Mouse (Mus musculus) stomach, embryonic 14.5 days (tissue): Measurements from ENCODE around the gene Mettl23. TPM values are rescaled to one million over a fixed set of nuclear protein-coding genes. Genes with fewer than 3 reads are reported as not detected.
A peak's percentile ranks its signal among the peaks of the same experiment; 100 is the strongest.
"Not testable (repeated sequence)": the region's sequence is repeated elsewhere in the genome, so short reads cannot be mapped to it uniquely, and the experiment has no call there.

Experiments
- ATAC-seq: fragments of 200-750 bp; cut with Nextera tagmentation; 2 replicates; pipeline ENCODE4 v1.8.0; 2017; ENCODE audit warnings: low read depth, moderate TSS enrichment; ENCODE audit not compliant: insufficient number of reproducible peaks, insufficient read depth, low FRiP score
- H3K27ac ChIP-seq: fragments of 300-500 bp; sonication (generic); 2 replicates; pipeline ENCODE4 v1.5.1; 2014; ENCODE audit warnings: mild to moderate bottlenecking, low read length, moderate library complexity, mixed read lengths
- H3K27me3 ChIP-seq: fragments of 300-500 bp; sonication (generic); 2 replicates; pipeline ENCODE4 v1.6.1; 2014; ENCODE audit warnings: low read length, control low read depth, mixed read lengths; ENCODE audit not compliant: control insufficient read depth, insufficient read depth
- H3K36me3 ChIP-seq: fragments of 300-500 bp; sonication (generic); 2 replicates; pipeline ENCODE4 v1.6.1; 2014; ENCODE audit warnings: mild to moderate bottlenecking, control low read depth, low read length, moderate library complexity, mixed read lengths; ENCODE audit not compliant: control insufficient read depth, insufficient read depth
- H3K4me1 ChIP-seq: fragments of 300-500 bp; sonication (generic); 2 replicates; pipeline ENCODE4 v1.6.1; 2014; ENCODE audit warnings: low read length, control low read depth, mixed read lengths; ENCODE audit not compliant: control insufficient read depth, insufficient read depth
- H3K4me2 ChIP-seq: fragments of 300-500 bp; sonication (generic); replicated peaks from 2 replicates; pipeline ENCODE4 v1.6.1; 2014; ENCODE audit warnings: low read depth, low read length, control low read depth
- H3K4me3 ChIP-seq: fragments of 300-500 bp; sonication (generic); 2 replicates; pipeline ENCODE4 v1.5.1; 2014; ENCODE audit warnings: low read depth, low read length, control low read depth
- H3K9ac ChIP-seq: fragments of 300-500 bp; sonication (generic); replicated peaks from 2 replicates; pipeline ENCODE4 v1.6.1; 2014; ENCODE audit warnings: low read depth, mild to moderate bottlenecking, control low read depth, low read length, moderate library complexity, mixed read lengths
- H3K9me3 ChIP-seq: fragments of 300-500 bp; sonication (generic); 2 replicates; pipeline ENCODE4 v1.6.1; 2016; ENCODE audit warnings: low read depth, low read length, control low read depth; ENCODE audit not compliant: control insufficient read depth
- WGBS: fragments of 180-500 bp; shearing (Covaris S2); extraction: QIAGEN DNeasy Blood & Tissue Kit; methylation state at CpG from one replicate; pipeline ENCODE4 v1.1.7; 2014; 5-methylcytosine and 5-hydroxymethylcytosine counted together
- polyA plus RNA-seq: library from polyadenylated mRNA; unstranded; fragments of >200 nt; fragmentation: Nextera tagmentation; extraction: Ambion mirVana; gene quantifications from 2 replicates; pipeline ENCODE4 v1.2.1, GENCODE M21; 2014

The Mettl23 gene
- polyA plus RNA-seq, 1 experiment from 2014 or later, result 71.7 TPM

GRCm38 (mm10) chr11:116848086-116848876 is 5.2 kb downstream of the Mettl23 start:
- WGBS, result 73% methylated on average over 5 of the region's 5 CpGs
- Histone ChIP-seq H3K9me3 (no peaks in the 10 kb centered on the region), H3K4me2 (no peak overlapping the region), H3K27ac (no peak overlapping the region), H3K36me3 (peaks cover 28% of the 10 kb centered on the region), H3K9ac (no peak overlapping the region), H3K27me3 (no peaks in the 10 kb centered on the region), H3K4me3 (no peak overlapping the region), H3K4me1 (peaks cover 12% of the 10 kb centered on the region)
- ATAC-seq, result no peak

DNA sequence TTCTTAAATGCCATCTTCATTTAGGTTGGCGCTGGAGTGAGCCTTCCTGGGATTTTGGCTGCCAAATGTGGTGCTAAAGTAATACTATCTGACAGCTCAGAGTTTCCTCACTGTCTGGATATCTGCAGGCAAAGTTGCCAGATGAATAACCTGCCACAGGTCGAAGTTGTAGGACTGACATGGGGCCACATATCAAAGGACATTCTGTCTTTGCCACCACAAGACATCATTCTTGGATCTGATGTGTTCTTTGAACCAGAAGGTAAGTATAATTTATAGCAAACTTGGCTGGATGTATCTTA is 5.8 kb downstream of the Mettl23 start:
- Histone ChIP-seq H3K36me3 (peaks cover 28% of the 10 kb centered on the region), H3K4me1 (peaks cover 12% of the 10 kb centered on the region)
- WGBS, result 83% methylated on average over 2 of the region's 2 CpGs
- H3K27me3 ChIP-seq, H3K4me3 ChIP-seq, H3K4me2 ChIP-seq, H3K27ac ChIP-seq, ATAC-seq, H3K9ac ChIP-seq, H3K9me3 ChIP-seq: not testable (repeated sequence)

DNA sequence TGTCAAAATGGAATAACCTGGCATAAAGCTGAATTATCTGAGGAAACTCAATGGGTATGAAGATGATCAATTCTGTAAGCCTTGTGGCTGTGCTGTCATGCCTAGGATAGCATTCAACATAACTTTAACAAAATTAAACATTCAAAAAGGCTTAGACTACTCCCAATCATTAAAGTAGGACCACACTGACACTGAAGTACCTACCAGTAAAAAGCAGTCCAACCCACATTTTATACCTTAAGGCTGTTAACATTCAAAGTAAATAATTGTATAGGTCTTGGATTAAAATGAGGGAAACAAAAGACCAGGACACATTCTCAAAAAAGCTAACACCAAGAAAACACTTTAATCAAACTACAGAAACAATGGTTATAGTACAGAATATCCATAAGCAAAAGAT is 6.5 kb downstream of the Mettl23 start:
- Histone ChIP-seq H3K4me3 (no peak overlapping the region), H3K9me3 (no peaks in the 10 kb centered on the region), H3K27me3 (no peaks in the 10 kb centered on the region), H3K27ac (no peak overlapping the region), H3K4me1 (peaks cover 11% of the 10 kb centered on the region), H3K36me3 (peaks cover 28% of the 10 kb centered on the region), H3K9ac (no peak overlapping the region), H3K4me2 (0 out of 2 replicates have a peak overlapping the region, but pooled peaks have one; percentile 7)
- ATAC-seq, result no peak

GRCm38 (mm10) chr11:116850085-116850484 is 7.0 kb downstream of the Mettl23 start:
- 31% methylated on average over 4 of the region's 4 CpGs for WGBS
- Histone ChIP-seq H3K36me3 (peaks cover 28% of the 10 kb centered on the region), H3K4me1 (peaks cover 12% of the 10 kb centered on the region), H3K27me3 (no peaks in the 10 kb centered on the region), H3K9me3 (no peaks in the 10 kb centered on the region), H3K27ac (no peak overlapping the region), H3K4me2 (peak overlapping the region; percentile 80), H3K9ac (no peak overlapping the region), H3K4me3 (peak overlapping the region; percentile 97; the same call in 1 of the 2 replicates)
- ATAC-seq, result no peak

DNA sequence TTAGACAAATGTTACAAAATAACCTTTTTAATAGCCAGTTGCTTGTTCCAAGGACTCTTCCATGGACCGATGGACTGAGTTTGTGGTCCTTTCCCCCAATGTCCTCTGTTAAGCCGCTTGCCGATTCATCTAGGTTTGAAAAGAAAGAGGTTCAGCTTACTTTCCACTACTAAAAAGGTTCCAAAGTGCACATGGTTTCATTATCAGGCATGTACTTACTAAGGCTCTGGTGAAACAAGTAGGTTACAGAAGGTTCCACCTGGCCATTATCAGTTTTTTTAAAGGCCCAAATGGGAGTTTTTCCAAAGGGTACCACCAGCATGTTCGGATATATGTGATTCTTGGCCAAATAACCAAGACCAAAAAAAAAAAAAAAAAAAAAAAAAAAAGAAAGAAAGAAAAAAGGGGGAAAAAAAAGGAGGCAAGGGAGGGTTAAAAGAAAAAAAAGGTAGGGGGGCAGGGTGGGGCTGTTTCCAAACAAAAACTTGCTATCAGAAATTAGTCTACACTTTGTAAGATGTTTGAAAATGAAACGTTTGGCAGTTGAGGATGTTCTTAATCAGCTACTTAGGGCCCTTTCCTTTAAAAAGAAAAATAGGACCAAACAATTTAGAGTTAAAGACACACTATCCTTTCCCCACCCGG is 7.9 kb downstream of the Mettl23 start:
- H3K27me3 ChIP-seq, result no peaks in the 10 kb centered on the region
- peaks cover 12% of the 10 kb centered on the region for H3K4me1 ChIP-seq
- no peak for ATAC-seq
- H3K9me3 ChIP-seq, result no peaks in the 10 kb centered on the region
- no peak overlapping the region; the same call in 1 of the 2 replicates for H3K27ac ChIP-seq
- H3K36me3 ChIP-seq, result peaks cover 28% of the 10 kb centered on the region
- peak overlapping the region; percentile 80 for H3K4me2 ChIP-seq
- peak overlapping the region; percentile 97 for H3K4me3 ChIP-seq
- peak overlapping the region; percentile 99 for H3K9ac ChIP-seq
- 28% methylated on average over 6 of the region's 6 CpGs for WGBS

GRCm38 (mm10) chr11:116851576-116852290 is 8.7 kb downstream of the Mettl23 start:
- ATAC-seq, result no peak
- Histone ChIP-seq H3K4me3 (peak overlapping the region; percentile 97), H3K27me3 (no peaks in the 10 kb centered on the region), H3K9me3 (no peaks in the 10 kb centered on the region), H3K27ac (peak overlapping the region; percentile 98), H3K4me1 (peaks cover 12% of the 10 kb centered on the region), H3K4me2 (peak overlapping the region; percentile 80), H3K9ac (peak overlapping the region; percentile 99), H3K36me3 (peaks cover 31% of the 10 kb centered on the region)
- under 1% methylated on average over 29 of the region's 29 CpGs for WGBS

DNA sequence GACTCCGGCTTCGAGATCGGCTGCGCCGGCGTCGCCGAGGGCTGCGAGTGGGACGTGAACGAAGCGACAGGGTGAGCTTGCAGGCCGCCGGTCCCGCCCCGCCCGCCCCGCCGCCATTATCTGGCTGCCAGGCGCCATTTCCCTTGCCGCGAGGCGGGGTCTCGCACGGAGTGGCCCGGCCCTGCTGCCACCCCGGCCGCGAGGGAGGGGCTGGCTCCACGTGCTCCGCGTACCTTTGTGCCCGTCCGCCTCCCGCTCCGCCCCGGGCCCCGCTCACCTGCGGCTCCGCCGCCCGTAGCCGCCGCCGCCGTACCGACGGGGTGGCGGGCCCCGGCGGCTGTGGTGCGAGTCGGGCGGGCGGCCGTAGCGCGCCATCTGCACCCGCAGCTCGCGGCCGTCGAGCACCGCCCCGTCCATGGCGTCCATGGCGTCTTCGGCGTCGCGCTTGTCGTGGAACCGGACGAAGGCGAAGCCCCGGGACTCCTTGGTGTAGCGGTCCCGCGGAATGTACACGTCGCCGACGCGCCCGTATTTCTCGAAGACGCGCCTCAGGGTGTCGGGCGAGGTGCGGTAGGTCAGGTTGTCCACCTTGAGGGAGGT is 9.3 kb downstream of the Mettl23 start, which contains the start of gene Mfsd11:
Gene Mfsd11, plus strand, starts transcription at position 150 of the 600 bp plus-strand sequence.
- Histone ChIP-seq H3K4me1 (peaks cover 14% of the 10 kb centered on the region), H3K9me3 (no peaks in the 10 kb centered on the region), H3K4me3 (peak within 1 kb of the TSS; percentile 97), H3K4me2 (peak within 1 kb of the TSS; percentile 80), H3K9ac (peak within 1 kb of the TSS; percentile 99), H3K27ac (peak within 1 kb of the TSS; percentile 98), H3K27me3 (no peaks in the 10 kb centered on the region), H3K36me3 (peaks cover 28% of the 10 kb centered on the region)
- under 1% methylated on average over 80 of the region's 91 CpGs for WGBS
- ATAC-seq, result peak; percentile 59

DNA sequence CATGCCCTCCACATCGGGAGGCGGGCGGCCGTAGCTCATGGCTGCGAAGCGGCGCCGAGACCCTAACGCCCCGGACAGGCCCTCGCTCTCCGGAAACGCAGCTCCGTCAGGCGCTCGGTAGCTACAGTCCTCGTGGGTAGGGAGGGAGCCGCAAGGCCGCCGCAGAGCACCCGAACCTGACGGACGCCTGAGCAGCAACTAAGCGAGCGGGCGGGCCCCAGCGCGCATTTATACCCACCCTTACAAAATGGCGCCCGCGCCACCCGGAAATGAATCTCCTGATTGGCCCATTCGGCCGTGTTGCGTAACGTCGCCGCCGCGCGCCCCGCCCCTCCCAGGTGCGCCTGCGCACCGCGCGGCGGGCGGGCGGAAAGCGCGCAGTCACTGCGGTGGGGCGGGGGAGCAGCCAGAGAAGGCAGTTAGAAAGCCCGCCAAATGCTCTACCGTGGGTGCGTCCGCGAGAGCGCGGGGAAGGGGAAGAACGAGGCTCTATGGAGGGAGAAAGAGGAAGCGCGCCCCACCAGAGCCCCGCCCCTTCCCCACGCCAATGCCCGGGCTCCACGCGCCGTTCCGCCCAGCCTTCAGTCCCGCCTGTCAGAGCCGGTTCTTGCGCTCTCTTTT is 9.9 kb downstream of the Mettl23 start, which contains the start of gene Srsf2:
Gene Srsf2, minus strand, starts transcription at position 204 of the 621 bp plus-strand sequence.
- peaks cover 17% of the 10 kb centered on the region for H3K4me1 ChIP-seq
- peaks cover 25% of the 10 kb centered on the region for H3K36me3 ChIP-seq
- peak; percentile 89 for ATAC-seq

More for the DNA sequence above, 9.9 kb downstream of the Mettl23 start, which contains the start of gene Srsf2:
- Histone ChIP-seq H3K9me3 (no peaks in the 10 kb centered on the region), H3K27ac (peak within 1 kb of the TSS; percentile 98), H3K4me3 (peak within 1 kb of the TSS; percentile 97), H3K4me2 (peak within 1 kb of the TSS; percentile 80), H3K9ac (peak within 1 kb of the TSS; percentile 99), H3K27me3 (no peaks in the 10 kb centered on the region)
- WGBS, result under 1% methylated on average over 72 of the region's 74 CpGs
